Mouse (Mus musculus) CD4-positive naive resting alpha-beta T cell, adult 57 days (primary cell): ENCODE data around the gene Gm42791. TPM values are rescaled to one million over a fixed set of nuclear protein-coding genes. Genes with fewer than 3 reads are reported as not detected.

Source experiments
- total RNA-seq: library from RNA; stranded (reverse); gene quantifications from one replicate; pipeline ENCODE4 v1.2.4, GENCODE M21; 2023

The Gm42791 gene
- 8.8 TPM for total RNA-seq

DNA sequence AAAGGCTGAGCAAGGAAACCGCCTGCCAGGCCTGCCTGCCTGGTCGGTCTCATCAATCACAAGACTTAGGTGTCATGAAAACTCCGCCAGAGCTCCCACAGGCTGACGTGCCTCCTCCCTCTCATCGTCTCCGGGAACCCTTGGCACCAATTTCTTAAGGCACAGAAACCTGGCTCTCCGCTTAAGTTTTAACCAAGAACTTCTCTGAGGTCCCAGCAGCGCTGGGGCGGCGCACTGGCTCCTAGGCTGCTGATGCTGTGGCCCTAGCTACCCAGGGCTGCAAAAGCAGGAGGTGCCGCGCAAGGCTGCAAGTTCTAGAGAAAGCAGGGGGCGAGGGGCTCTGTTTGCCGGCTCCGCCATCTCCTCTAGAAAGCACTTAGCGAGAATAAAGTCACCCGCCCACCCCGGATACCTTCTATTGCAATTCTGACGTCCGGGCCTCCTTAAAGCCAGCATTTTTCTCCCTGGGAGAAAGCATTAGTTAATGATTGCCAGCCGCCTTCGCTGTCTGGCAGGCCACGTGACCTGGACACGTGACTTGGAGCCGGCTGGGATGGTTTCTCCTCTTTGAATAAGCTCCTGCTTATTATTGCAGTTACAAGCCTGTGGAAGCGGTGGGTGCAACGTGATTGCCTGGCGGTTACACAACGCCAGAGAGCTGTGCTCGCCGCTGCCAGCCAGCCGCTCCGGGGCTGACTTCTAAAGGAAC is at the start of gene Gm42791:
TSS of gene Gm42791 (minus strand) at position 442 of the 709 bp plus-strand sequence.

DNA sequence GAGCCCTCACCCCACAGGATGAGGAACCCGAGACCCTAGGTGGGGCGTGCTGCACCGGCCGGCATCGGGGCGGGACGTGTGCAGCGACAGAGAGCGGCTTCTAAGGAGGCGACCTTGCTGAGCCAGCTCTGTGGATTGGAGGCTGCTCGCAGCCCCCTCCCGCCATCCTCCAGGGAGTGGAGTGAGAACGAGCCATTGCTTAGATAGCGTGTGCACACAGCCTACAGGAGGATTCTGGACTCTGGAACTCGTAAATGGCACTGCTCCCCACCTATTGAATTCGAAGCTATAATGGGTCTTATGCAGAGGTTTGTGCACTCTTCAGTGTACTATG is 65.9 kb downstream of the Gm42791 start, which contains the start of gene Katnal1:
TSS of gene Katnal1 (minus strand) at position 205 of the 334 bp plus-strand sequence.

Other genes starting within 250 kb of the Gm42791 start
- 1.8 TPM for gene Katnal1, start 65.8 kb downstream of the Gm42791 start, total RNA-seq
- gene Uspl1, start 189.2 kb upstream of the Gm42791 start, total RNA-seq = 83.7 TPM
- 373 TPM for gene Hmgb1, start 189.3 kb upstream of the Gm42791 start, total RNA-seq